Mouse (Mus musculus) heart, postnatal 0 days (tissue): ENCODE measurements around the gene Lrrc20. TPM values are rescaled to one million over a fixed set of nuclear protein-coding genes. Genes with fewer than 3 reads are reported as not detected.

Source experiments
- ATAC-seq: fragments of 200-750 bp; cut with Nextera tagmentation; 2 replicates; pipeline ENCODE4 v1.8.0; 2017; ENCODE audit warnings: low read depth, moderate number of reproducible peaks, moderate library complexity; ENCODE audit not compliant: insufficient read depth
- DNase-seq: peaks from one replicate; pipeline ENCODE4 v3.0.0-alpha.2; 2016; ENCODE audit warnings: low spot score
- H3K27ac ChIP-seq: fragments of 300-500 bp; sonication (generic); 2 replicates; pipeline ENCODE4 v1.5.1; 2014; ENCODE audit warnings: low read depth, mild to moderate bottlenecking
- H3K27me3 ChIP-seq: fragments of 300-500 bp; sonication (generic); 2 replicates; pipeline ENCODE4 v1.6.1; 2014; ENCODE audit warnings: low read length, mixed read lengths; ENCODE audit not compliant: control insufficient read depth, insufficient read depth
- H3K36me3 ChIP-seq: fragments of 300-500 bp; sonication (generic); replicated peaks from 2 replicates; pipeline ENCODE4 v1.6.1; 2014; ENCODE audit warnings: low read length, mixed read lengths; ENCODE audit not compliant: control insufficient read depth, insufficient read depth
- H3K4me1 ChIP-seq: fragments of 300-500 bp; sonication (generic); 2 replicates; pipeline ENCODE4 v1.6.1; 2014; ENCODE audit warnings: antibody characterized with exemption; ENCODE audit not compliant: control insufficient read depth, insufficient read depth
- H3K4me2 ChIP-seq: fragments of 300-500 bp; sonication (generic); 2 replicates; pipeline ENCODE4 v1.6.1; 2014; ENCODE audit warnings: low read depth, mild to moderate bottlenecking, low read length, moderate library complexity
- H3K4me3 ChIP-seq: fragments of 300-500 bp; sonication (generic); 2 replicates; pipeline ENCODE4 v1.5.1; 2014; ENCODE audit warnings: low read depth, low read length
- H3K9ac ChIP-seq: fragments of 300-500 bp; sonication (generic); replicated peaks from 2 replicates; pipeline ENCODE4 v1.6.1; 2014; ENCODE audit warnings: low read depth, low read length, mixed read lengths
- H3K9me3 ChIP-seq: fragments of 300-500 bp; sonication (generic); replicated peaks from 2 replicates; pipeline ENCODE4 v1.6.1; 2016; ENCODE audit warnings: low read length; ENCODE audit not compliant: control insufficient read depth
- CTCF ChIP-seq: IDR thresholded peaks from 2 replicates; pipeline ENCODE4 v1.5.1; 2016; ENCODE audit warnings: antibody characterized with exemption, control low read depth, low read depth
- EP300 ChIP-seq: IDR thresholded peaks from 2 replicates; pipeline ENCODE4 v1.6.1; 2016; ENCODE audit warnings: antibody characterized with exemption, low read depth
- WGBS: fragments of 180-500 bp; shearing (Covaris S2); extraction: QIAGEN DNeasy Blood & Tissue Kit; methylation state at CpG from one replicate; pipeline ENCODE4 v1.1.7; 2014; 5-methylcytosine and 5-hydroxymethylcytosine counted together
- polyA plus RNA-seq: library from polyadenylated mRNA; unstranded; fragments of >200 nt; fragmentation: Nextera tagmentation; extraction: Ambion mirVana; gene quantifications from 2 replicates; pipeline ENCODE4 v1.2.1, GENCODE M21; 2015
- total RNA-seq: library from RNA; depleted of rRNA; stranded (reverse); fragments of >200 nt; gene quantifications from 2 replicates; pipeline ENCODE4 v1.2.3, GENCODE M21; 2014; ENCODE audit warnings: low replicate concordance; rRNA removed

The Lrrc20 gene
- total and polyA plus RNA-seq, 2 experiments from 2014 or later = 12.9 to 15.2 TPM

DNA sequence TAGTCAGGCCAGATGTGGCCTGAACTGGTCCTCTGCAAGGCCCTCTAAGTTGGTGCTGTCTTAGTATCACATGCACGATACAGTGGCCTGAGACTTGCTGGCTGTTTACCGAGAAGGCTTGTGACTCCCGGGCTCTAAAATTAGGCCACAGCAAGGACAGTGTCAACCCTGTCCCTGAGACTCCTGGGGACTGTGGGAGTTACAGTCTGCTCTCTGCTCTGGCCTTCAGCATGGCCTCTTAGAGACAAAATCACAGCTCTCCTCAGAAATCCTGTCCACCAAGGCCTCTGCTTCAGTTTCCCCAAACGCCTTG, 152.3 kb downstream of the Lrrc20 start:
- no peaks in the 10 kb centered on the region for H3K36me3 ChIP-seq
- H3K4me2 ChIP-seq = no peak overlapping the region
- WGBS = 52% methylated on average over 4 of the region's 4 CpGs

More for the DNA sequence above, 152.3 kb downstream of the Lrrc20 start:
- DNase-seq (peak; percentile 35), ATAC-seq (peak; percentile 77)
- Histone ChIP-seq H3K27ac (peak overlapping the region; percentile 63), H3K4me1 (peaks cover 19% of the 10 kb centered on the region), H3K27me3 (peaks cover 20% of the 10 kb centered on the region), H3K9me3 (no peaks in the 10 kb centered on the region), H3K9ac (no peak overlapping the region), H3K4me3 (no peak overlapping the region)
- TF ChIP-seq CTCF = no peak
- no peak for TF ChIP-seq EP300

Other genes with a start within 250 kb of the Lrrc20 start
- gene Adamts14, start 202.4 kb upstream of the Lrrc20 start, total RNA-seq = 4.3 and 6.1 TPM in 2 replicates
- gene Adamts14, start 202.4 kb upstream of the Lrrc20 start, polyA plus RNA-seq = 1.0 and 1.2 TPM in 2 replicates
- gene Prf1, start 178.0 kb upstream of the Lrrc20 start, total RNA-seq = not detected in 2 replicates
- gene Prf1, start 178.0 kb upstream of the Lrrc20 start, polyA plus RNA-seq = 0.04 TPM in 1 of 2 replicates, not detected in the other
- gene Pald1, start 92.3 kb upstream of the Lrrc20 start, total RNA-seq = 27.7 and 66.8 TPM in 2 replicates
- gene Pald1, start 92.3 kb upstream of the Lrrc20 start, polyA plus RNA-seq = 13.8 and 17.9 TPM in 2 replicates
- gene Nodal, start 57.8 kb upstream of the Lrrc20 start, total RNA-seq = 0.12 TPM in 1 of 2 replicates, not detected in the other
- 0.23 and 0.45 TPM in 2 replicates for gene Nodal, start 57.8 kb upstream of the Lrrc20 start, polyA plus RNA-seq
- gene Eif4ebp2, start 23.1 kb upstream of the Lrrc20 start, total RNA-seq = 14.7 and 24.4 TPM in 2 replicates
- 38.7 and 40.0 TPM in 2 replicates for gene Eif4ebp2, start 23.1 kb upstream of the Lrrc20 start, polyA plus RNA-seq
- not detected in 2 replicates for gene Npffr1, start 119.7 kb downstream of the Lrrc20 start, total RNA-seq
- gene Npffr1, start 119.7 kb downstream of the Lrrc20 start, polyA plus RNA-seq = 0.05 TPM in 1 of 2 replicates, not detected in the other
- gene Ppa1, start 172.8 kb downstream of the Lrrc20 start, total RNA-seq = 28.2 and 35.5 TPM in 2 replicates
- gene Ppa1, start 172.8 kb downstream of the Lrrc20 start, polyA plus RNA-seq = 53.0 and 54.8 TPM in 2 replicates
- 137 and 148 TPM in 2 replicates for gene Sar1a, start 204.5 kb downstream of the Lrrc20 start, total RNA-seq
- 140 and 151 TPM in 2 replicates for gene Sar1a, start 204.5 kb downstream of the Lrrc20 start, polyA plus RNA-seq
- gene Tysnd1, start 219.7 kb downstream of the Lrrc20 start, total RNA-seq = 53.0 and 62.0 TPM in 2 replicates
- gene Tysnd1, start 219.7 kb downstream of the Lrrc20 start, polyA plus RNA-seq = 14.5 and 16.1 TPM in 2 replicates
- gene Aifm2, start 239.5 kb downstream of the Lrrc20 start, total RNA-seq = 34.7 and 53.4 TPM in 2 replicates
- gene Aifm2, start 239.5 kb downstream of the Lrrc20 start, polyA plus RNA-seq = 33.9 and 34.2 TPM in 2 replicates